Mouse (Mus musculus) heart, adult 2 months (tissue): ENCODE results near the gene Med17.

ENCODE experiments used
- CTCF ChIP-seq: fragments of 200-600 bp; IDR thresholded peaks from 2 replicates; pipeline ENCODE4 v1.8.1; 2022; ENCODE audit warnings: antibody characterized with exemption, mild to moderate bottlenecking, moderate library complexity
- POLR2A ChIP-seq: fragments of 200-500 bp; IDR thresholded peaks from 2 replicates; pipeline ENCODE4 v1.6.1; 2011; ENCODE audit warnings: mild to moderate bottlenecking, low read depth, low read length, control low read depth; ENCODE audit not compliant: insufficient read depth

DNA sequence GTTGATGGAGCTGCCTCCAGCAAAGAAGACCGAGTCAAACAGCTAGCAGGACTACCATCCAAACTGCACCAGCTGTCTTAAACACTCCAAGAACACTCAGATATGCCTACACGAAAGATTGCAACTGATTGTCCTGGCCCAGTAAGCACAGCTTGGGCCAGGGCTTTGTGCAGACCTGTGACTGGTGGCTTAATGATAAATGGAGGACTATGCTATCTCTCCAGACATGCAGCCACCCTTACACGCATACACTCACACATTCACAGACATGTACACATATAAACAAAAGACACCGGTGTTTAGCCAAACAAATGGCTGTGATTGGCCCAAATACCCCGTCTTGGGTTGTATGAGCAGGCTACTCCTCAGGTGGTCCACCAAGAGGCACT, 754 bp upstream of the Med17 start:
- no peak for TF ChIP-seq CTCF
- TF ChIP-seq POLR2A, result no peak
